Mouse (Mus musculus) olfactory bulb, adult 2 months (tissue): ENCODE data around the gene Iqca. TPM values are rescaled to one million over a fixed set of nuclear protein-coding genes. Genes with fewer than 3 reads are reported as not detected.

Source experiments
- H3K27ac ChIP-seq: fragments of 200-500 bp; 2 replicates; pipeline ENCODE4 v1.5.1; 2012; ENCODE audit warnings: low read depth, low read length; ENCODE audit not compliant: insufficient read depth
- H3K4me1 ChIP-seq: fragments of 200-500 bp; 2 replicates; pipeline ENCODE4 v1.6.1; 2012; ENCODE audit warnings: low read length; ENCODE audit not compliant: control insufficient read depth, insufficient read depth
- H3K4me3 ChIP-seq: fragments of 200-500 bp; 2 replicates; pipeline ENCODE4 v1.5.1; 2012; ENCODE audit warnings: mild to moderate bottlenecking, low read depth, low read length, moderate library complexity; ENCODE audit not compliant: insufficient read depth
- CTCF ChIP-seq: fragments of 200-500 bp; IDR thresholded peaks from 2 replicates; pipeline ENCODE4 v1.5.1; 2012; ENCODE audit warnings: low read depth, mild to moderate bottlenecking, low read length, moderate library complexity; ENCODE audit not compliant: insufficient read depth
- POLR2A ChIP-seq: fragments of 200-500 bp; IDR thresholded peaks from 2 replicates; pipeline ENCODE4 v1.6.1; 2012; ENCODE audit warnings: mild to moderate bottlenecking, low read depth, low read length, moderate library complexity; ENCODE audit not compliant: insufficient read depth
- WGBS: fragments of 180-500 bp; shearing (Covaris S2); methylation state at CpG from one replicate; pipeline ENCODE4 v1.1.7; 2018; 5-methylcytosine and 5-hydroxymethylcytosine counted together
- polyA plus RNA-seq: library from polyadenylated mRNA; stranded (reverse); fragments of >200 nt; gene quantifications from 2 replicates; pipeline ENCODE4 v1.2.4, GENCODE M21; 2012; ENCODE audit warnings: low replicate concordance; ENCODE audit not compliant: missing spikeins, insufficient read depth, insufficient read length

Iqca gene
- polyA plus RNA-seq, 1 experiment = not detected

DNA sequence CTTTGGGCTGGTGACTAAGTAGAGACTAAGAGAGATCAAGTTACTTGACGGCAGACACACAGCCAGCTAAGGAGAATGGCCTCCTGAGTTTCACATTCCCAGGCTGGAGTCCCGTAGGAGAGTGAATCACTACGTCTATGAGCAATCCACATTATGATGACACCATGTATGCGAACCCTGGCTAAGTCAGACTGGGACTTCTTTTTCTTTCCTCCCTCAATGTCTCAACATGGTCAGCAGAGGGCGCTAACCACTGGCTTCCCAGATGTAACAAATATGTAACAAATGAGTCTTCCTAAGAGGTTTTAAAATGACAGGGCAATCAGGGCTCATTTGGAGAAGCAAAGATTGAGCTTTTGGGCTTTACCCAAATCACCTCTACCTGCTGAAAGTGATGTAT, 101.9 kb downstream of the Iqca start:
- Histone ChIP-seq H3K4me3 (no peak overlapping the region), H3K27ac (no peak overlapping the region), H3K4me1 (0 out of 2 replicates have a peak, but pooled peaks cover 5% of the 10 kb centered on the region)
- TF ChIP-seq CTCF (no peak), POLR2A (no peak)
- 32% methylated on average over 5 of the region's 5 CpGs for WGBS

- Histone ChIP-seq H3K4me3 (no peak overlapping the region), H3K27ac (no peak overlapping the region), H3K4me1 (0 out of 2 replicates have a peak, but pooled peaks cover 5% of the 10 kb centered on the region)
- TF ChIP-seq POLR2A (no peak), CTCF (no peak)
- WGBS = 39% methylated on average over 20 of the region's 20 CpGs
Observed at GRCm38 (mm10) chr1:90050046-90050739, 103.0 kb downstream of the Iqca start.

DNA sequence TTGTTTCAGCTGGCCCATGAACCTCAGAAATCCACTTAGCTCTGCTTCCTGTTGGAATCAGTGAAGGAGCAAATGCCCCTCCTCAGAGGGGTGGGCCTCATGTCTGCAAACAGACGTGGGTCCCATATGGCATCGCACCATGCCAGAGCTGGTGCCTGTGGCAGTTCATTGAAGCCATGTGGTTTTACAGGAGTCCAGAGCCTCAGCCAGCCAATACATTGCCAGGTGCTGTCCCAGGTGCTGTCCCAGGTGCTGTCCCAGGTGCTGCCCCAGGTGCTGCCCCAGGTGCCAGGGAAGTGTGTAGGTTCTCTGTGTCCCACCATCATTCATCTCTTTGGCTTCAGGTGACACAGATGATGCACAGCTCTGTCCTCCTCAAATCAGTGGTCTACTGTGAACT, 124.9 kb downstream of the Iqca start:
- TF ChIP-seq CTCF (no peak), POLR2A (no peak)
- H3K4me1 ChIP-seq = no peaks in the 10 kb centered on the region
- no peak overlapping the region for H3K27ac ChIP-seq
- H3K4me3 ChIP-seq = no peak overlapping the region
- 74% methylated on average over 2 of the region's 2 CpGs for WGBS

GRCm38 (mm10) chr1:90026945-90027344, 126.3 kb downstream of the Iqca start:
- H3K4me3 ChIP-seq = no peak overlapping the region
- TF ChIP-seq POLR2A (no peak), CTCF (no peak)
- whole genome bisulfite sequencing = 48% methylated on average over 3 of the region's 3 CpGs
- H3K27ac ChIP-seq = no peak overlapping the region
- no peaks in the 10 kb centered on the region for H3K4me1 ChIP-seq

- H3K4me1 ChIP-seq = no peaks in the 10 kb centered on the region
- no peak overlapping the region for H3K27ac ChIP-seq
- TF ChIP-seq CTCF = no peak
- no peak for TF ChIP-seq POLR2A
- no peak overlapping the region for H3K4me3 ChIP-seq
- WGBS = 83% methylated on average over 5 of the region's 5 CpGs
Observed at GRCm38 (mm10) chr1:90020336-90020735, 132.9 kb downstream of the Iqca start.

GRCm38 (mm10) chr1:90018071-90018470, 135.1 kb downstream of the Iqca start:
- Histone ChIP-seq H3K4me1 (no peaks in the 10 kb centered on the region), H3K4me3 (no peak overlapping the region), H3K27ac (no peak overlapping the region)
- TF ChIP-seq CTCF (no peak), POLR2A (no peak)
- WGBS = 81% methylated on average over 6 of the region's 6 CpGs

DNA sequence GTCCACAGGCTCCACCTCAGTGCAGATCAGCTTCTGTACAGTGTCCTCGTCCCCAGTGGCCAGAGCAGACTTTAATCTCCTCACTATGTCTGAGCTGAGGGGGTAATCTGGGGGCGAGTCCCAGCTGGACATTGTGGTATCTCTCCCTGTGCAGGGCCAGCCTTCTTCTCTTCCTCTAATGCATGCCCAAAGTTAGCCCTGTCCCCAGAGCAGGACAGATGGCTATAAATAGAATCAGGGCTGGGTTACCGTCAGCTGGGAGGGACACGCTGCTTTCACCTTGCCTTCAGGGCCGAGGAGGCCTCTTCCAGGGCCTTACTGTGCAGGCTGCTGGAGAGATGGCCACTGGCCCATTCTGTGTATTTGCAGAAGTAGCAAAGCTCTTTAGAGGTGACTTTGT, 138.8 kb downstream of the Iqca start, which contains the start of gene Asb18:
TSS of gene Asb18 (minus strand) at position 221 of the 400 bp plus-strand sequence.
- H3K4me1 ChIP-seq = no peaks in the 10 kb centered on the region
- H3K27ac ChIP-seq = no peak within 1 kb of the TSS
- no peak within 1 kb of the TSS for H3K4me3 ChIP-seq
- 90% methylated on average over 5 of the region's 5 CpGs for WGBS
- no peak for TF ChIP-seq CTCF
- TF ChIP-seq POLR2A = no peak

GRCm38 (mm10) chr1:90013273-90013672, 139.9 kb downstream of the Iqca start:
- no peak overlapping the region for H3K27ac ChIP-seq
- no peak overlapping the region for H3K4me3 ChIP-seq
- WGBS = 90% methylated on average over 5 of the region's 5 CpGs
- no peaks in the 10 kb centered on the region for H3K4me1 ChIP-seq
- no peak for TF ChIP-seq CTCF
- TF ChIP-seq POLR2A = no peak

DNA sequence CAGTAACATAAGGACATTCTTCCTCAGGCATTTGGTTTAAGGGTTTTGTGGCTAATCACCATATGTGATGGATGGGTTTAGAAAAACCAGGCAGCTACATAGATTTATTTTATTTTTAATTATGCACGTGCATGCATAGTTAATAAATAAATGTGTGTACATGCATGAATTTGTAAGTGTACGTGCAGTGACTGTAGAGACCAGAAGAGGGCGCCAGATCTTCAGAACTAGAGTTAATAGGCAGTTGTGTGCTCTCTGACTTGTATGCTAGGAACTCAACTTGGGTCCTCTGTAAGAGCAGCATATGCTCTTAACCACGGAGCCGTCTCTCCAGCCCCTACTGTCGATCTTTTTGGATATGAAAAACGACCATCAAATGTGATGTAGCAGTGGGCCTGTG, 140.4 kb downstream of the Iqca start:
- Histone ChIP-seq H3K4me1 (no peaks in the 10 kb centered on the region), H3K4me3 (no peak overlapping the region), H3K27ac (no peak overlapping the region)
- TF ChIP-seq CTCF (no peak), POLR2A (no peak)
- WGBS = 70% methylated on average over 7 of the region's 7 CpGs
